Mouse (Mus musculus): Measurements from ENCODE around the gene Slc39a1. TPM values are rescaled to one million over a fixed set of nuclear protein-coding genes. Genes with fewer than 3 reads are reported as not detected.

Gene Slc39a1
- polyA plus RNA-seq, 1 experiment from 2014 or later = 46.8 TPM

DNA sequence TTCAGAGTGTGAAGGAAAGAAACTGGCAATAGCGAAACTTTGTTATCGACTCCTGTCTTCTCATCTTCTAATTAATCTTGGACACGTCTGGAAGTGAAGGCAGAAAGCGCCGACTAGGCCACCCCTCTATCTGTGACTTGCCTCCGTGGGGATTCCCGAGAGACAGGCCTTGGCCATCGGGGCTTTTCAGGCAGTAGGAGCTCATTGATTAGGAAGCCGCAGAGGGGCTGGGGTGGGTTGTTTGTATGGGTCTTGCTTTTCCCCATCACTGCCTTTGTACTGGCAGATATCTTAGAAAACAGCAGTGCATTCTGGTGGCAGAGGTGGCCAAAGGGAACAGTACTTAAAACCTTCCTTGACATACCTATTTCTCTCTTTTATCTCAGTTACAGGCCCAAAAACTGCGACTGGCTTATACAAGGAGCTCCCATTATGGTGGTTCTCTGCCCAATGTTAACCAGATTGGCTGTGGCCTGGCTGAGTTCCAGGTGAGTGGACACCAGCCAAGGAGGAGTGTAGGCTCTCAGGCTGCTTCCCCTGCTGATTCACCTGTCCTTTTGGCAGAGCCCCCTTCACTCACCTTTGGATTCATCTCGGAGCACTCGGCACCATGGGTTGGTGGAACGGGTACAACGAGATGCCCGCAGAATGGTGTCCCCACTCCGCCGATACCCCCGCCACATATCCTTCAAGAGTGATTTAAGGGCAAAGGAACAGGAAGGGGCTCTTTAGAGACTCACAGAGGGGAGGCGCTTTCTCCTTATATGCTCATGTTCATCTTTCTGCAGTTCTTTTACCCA lies 9.0 kb downstream of the Slc39a1 start:
- Histone ChIP-seq H3K27me3 (ENCODE audit: control insufficient read depth, insufficient read depth, low read depth, low read length) (no peaks in the 10 kb centered on the region), H3K4me2 (ENCODE audit: low read length) (no peak overlapping the region), H3K27ac (ENCODE audit: low read length) (no peak overlapping the region), H3K9ac (ENCODE audit: low read depth, low read length) (no peak overlapping the region), H3K4me1 (ENCODE audit: control insufficient read depth, insufficient read depth, low read length) (peaks cover 16% of the 10 kb centered on the region), H3K4me3 (ENCODE audit: low read depth, low read length) (no peak overlapping the region), H3K36me3 (ENCODE audit: control insufficient read depth, insufficient read depth, low read length) (peaks cover 30% of the 10 kb centered on the region), H3K9me3 (replicated peaks; ENCODE audit: control insufficient read depth, low read length, poor library complexity, severe bottlenecking) (no peaks in the 10 kb centered on the region)
- WGBS = 94% methylated on average over 19 of the region's 19 CpGs
- ATAC-seq = no peak

DNA sequence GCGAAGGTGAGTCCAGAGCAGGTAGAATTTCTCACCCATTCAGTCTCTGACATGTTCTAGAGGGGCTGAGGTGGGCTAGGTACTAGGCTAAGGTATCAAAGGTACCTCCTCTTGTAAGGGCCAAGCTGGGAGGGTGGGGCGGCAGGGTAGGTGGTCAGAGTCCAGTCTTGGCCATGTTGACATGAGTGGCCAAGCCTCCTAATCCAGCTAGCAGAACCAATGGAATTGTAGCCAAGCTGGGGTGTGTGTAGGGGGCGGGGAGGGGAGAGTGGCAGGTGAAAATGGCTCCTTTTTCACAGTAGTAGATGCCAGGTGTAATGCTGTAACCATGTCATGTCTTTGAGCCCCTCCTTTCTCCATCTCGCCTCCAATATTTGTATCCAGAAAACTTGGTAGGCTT lies 10.5 kb downstream of the Slc39a1 start:
- no peak overlapping the region for H3K9ac ChIP-seq (ENCODE audit: low read depth, low read length)
- H3K4me1 ChIP-seq (ENCODE audit: control insufficient read depth, insufficient read depth, low read length) = peaks cover 14% of the 10 kb centered on the region
- peaks cover 45% of the 10 kb centered on the region for H3K36me3 ChIP-seq (ENCODE audit: control insufficient read depth, insufficient read depth, low read length)
- ATAC-seq = no peak
- no peak overlapping the region for H3K4me3 ChIP-seq (ENCODE audit: low read depth, low read length)
- H3K27me3 ChIP-seq (ENCODE audit: control insufficient read depth, insufficient read depth, low read depth, low read length) = no peaks in the 10 kb centered on the region
- no peak overlapping the region for H3K4me2 ChIP-seq (ENCODE audit: low read length)
- H3K27ac ChIP-seq (ENCODE audit: low read length) = no peak overlapping the region
- H3K9me3 ChIP-seq (replicated peaks; ENCODE audit: control insufficient read depth, low read length, poor library complexity, severe bottlenecking) = no peaks in the 10 kb centered on the region
- WGBS = 92% methylated on average over 4 of the region's 4 CpGs

GRCm38 (mm10) chr3:90263121-90263771 lies 15.3 kb downstream of the Slc39a1 start:
- H3K36me3 ChIP-seq (ENCODE audit: control insufficient read depth, insufficient read depth, low read length) = peaks cover 48% of the 10 kb centered on the region
- no peaks in the 10 kb centered on the region for H3K9me3 ChIP-seq (replicated peaks; ENCODE audit: control insufficient read depth, low read length, poor library complexity, severe bottlenecking)
- 88% methylated on average over 5 of the region's 5 CpGs for WGBS
- H3K4me1 ChIP-seq (ENCODE audit: control insufficient read depth, insufficient read depth, low read length) = peaks cover 10% of the 10 kb centered on the region
- H3K4me2 ChIP-seq (ENCODE audit: low read length) = no peak overlapping the region
- H3K27ac ChIP-seq (ENCODE audit: low read length) = no peak overlapping the region
- ATAC-seq = no peak
- H3K27me3 ChIP-seq (ENCODE audit: control insufficient read depth, insufficient read depth, low read depth, low read length) = no peaks in the 10 kb centered on the region
- no peak overlapping the region for H3K9ac ChIP-seq (ENCODE audit: low read depth, low read length)
- no peak overlapping the region for H3K4me3 ChIP-seq (ENCODE audit: low read depth, low read length)

GRCm38 (mm10) chr3:90264687-90265033 lies 16.7 kb downstream of the Slc39a1 start:
- peak overlapping the region; percentile 88 for H3K4me3 ChIP-seq (ENCODE audit: low read depth, low read length)
- WGBS = 38% methylated on average over 10 of the region's 10 CpGs
- peak overlapping the region; percentile 80; the same call in 1 of the 2 replicates for H3K4me2 ChIP-seq (ENCODE audit: low read length)
- no peak for ATAC-seq
- peak overlapping the region; percentile 96; the same call in 1 of the 2 replicates for H3K27ac ChIP-seq (ENCODE audit: low read length)
- H3K27me3 ChIP-seq (ENCODE audit: control insufficient read depth, insufficient read depth, low read depth, low read length) = no peaks in the 10 kb centered on the region
- no peak overlapping the region for H3K9ac ChIP-seq (ENCODE audit: low read depth, low read length)
- peaks cover 37% of the 10 kb centered on the region for H3K36me3 ChIP-seq (ENCODE audit: control insufficient read depth, insufficient read depth, low read length)
- no peaks in the 10 kb centered on the region for H3K9me3 ChIP-seq (replicated peaks; ENCODE audit: control insufficient read depth, low read length, poor library complexity, severe bottlenecking)
- peaks cover 10% of the 10 kb centered on the region for H3K4me1 ChIP-seq (ENCODE audit: control insufficient read depth, insufficient read depth, low read length)

- Histone ChIP-seq H3K27ac (ENCODE audit: low read length) (peak within 1 kb of the TSS; percentile 96), H3K4me2 (ENCODE audit: low read length) (peak within 1 kb of the TSS; percentile 80), H3K9ac (ENCODE audit: low read depth, low read length) (peak within 1 kb of the TSS; percentile 89), H3K9me3 (replicated peaks; ENCODE audit: control insufficient read depth, low read length, poor library complexity, severe bottlenecking) (no peaks in the 10 kb centered on the region), H3K27me3 (ENCODE audit: control insufficient read depth, insufficient read depth, low read depth, low read length) (no peaks in the 10 kb centered on the region), H3K4me3 (ENCODE audit: low read depth, low read length) (peak within 1 kb of the TSS; percentile 88), H3K4me1 (ENCODE audit: control insufficient read depth, insufficient read depth, low read length) (peaks cover 10% of the 10 kb centered on the region), H3K36me3 (ENCODE audit: control insufficient read depth, insufficient read depth, low read length) (peaks cover 30% of the 10 kb centered on the region)
- 0% methylated on average over 49 of the region's 87 CpGs for whole genome bisulfite sequencing
- peak; percentile 88 for ATAC-seq
Measured at GRCm38 (mm10) chr3:90265034-90265931, 17.3 kb downstream of the Slc39a1 start, which contains the start of gene Dennd4b. TSS of gene Dennd4b (plus strand) at chr3:90265185.

DNA sequence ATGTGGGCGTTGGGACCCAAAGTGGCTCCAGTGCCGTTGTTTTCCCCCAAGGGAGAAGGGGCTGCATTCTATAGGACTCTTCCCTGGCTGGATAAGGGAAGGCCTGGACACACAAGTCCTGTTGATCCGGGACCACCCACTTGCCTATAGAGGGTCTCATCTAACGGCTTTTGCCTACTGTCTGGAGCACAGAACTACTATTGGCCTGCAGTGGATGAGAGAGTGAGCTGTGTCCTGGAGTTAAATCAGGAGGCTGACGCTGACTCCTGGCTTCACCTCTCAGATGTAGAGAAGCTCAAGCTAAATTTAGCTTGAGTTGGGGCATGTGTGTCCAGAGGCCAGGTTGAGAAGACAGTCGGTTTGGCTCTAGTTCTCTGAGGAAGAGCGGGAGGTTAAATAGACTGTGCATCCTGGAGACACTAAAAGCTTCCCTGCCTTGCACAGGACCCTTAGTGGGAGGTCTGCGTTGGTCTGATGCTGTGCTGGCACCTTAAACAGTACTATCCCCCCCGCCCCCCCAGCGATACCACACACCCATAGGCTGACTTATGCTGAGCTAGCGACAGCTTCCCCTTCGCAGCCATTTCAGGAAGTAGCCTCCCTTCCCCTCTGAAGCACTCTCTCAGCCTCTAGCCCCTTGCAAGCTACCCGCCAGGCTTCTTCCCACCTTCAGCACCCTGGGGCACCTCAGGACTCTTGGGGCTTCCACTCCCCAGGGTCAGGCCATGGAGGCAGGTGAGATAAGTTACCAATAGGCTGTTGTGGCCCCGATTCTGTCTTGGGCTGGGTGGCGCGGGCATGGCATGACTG lies 18.2 kb downstream of the Slc39a1 start:
- Histone ChIP-seq H3K27me3 (ENCODE audit: control insufficient read depth, insufficient read depth, low read depth, low read length) (no peaks in the 10 kb centered on the region), H3K27ac (ENCODE audit: low read length) (peak overlapping the region; percentile 96), H3K36me3 (ENCODE audit: control insufficient read depth, insufficient read depth, low read length) (peaks cover 25% of the 10 kb centered on the region), H3K4me3 (ENCODE audit: low read depth, low read length) (peak overlapping the region; percentile 88), H3K4me1 (ENCODE audit: control insufficient read depth, insufficient read depth, low read length) (peaks cover 10% of the 10 kb centered on the region), H3K4me2 (ENCODE audit: low read length) (peak overlapping the region; percentile 80), H3K9me3 (replicated peaks; ENCODE audit: control insufficient read depth, low read length, poor library complexity, severe bottlenecking) (no peaks in the 10 kb centered on the region), H3K9ac (ENCODE audit: low read depth, low read length) (peak overlapping the region; percentile 89)
- WGBS = 22% methylated on average over 15 of the region's 16 CpGs
- peak; percentile 52; the same call in 1 of the 2 replicates for ATAC-seq

DNA sequence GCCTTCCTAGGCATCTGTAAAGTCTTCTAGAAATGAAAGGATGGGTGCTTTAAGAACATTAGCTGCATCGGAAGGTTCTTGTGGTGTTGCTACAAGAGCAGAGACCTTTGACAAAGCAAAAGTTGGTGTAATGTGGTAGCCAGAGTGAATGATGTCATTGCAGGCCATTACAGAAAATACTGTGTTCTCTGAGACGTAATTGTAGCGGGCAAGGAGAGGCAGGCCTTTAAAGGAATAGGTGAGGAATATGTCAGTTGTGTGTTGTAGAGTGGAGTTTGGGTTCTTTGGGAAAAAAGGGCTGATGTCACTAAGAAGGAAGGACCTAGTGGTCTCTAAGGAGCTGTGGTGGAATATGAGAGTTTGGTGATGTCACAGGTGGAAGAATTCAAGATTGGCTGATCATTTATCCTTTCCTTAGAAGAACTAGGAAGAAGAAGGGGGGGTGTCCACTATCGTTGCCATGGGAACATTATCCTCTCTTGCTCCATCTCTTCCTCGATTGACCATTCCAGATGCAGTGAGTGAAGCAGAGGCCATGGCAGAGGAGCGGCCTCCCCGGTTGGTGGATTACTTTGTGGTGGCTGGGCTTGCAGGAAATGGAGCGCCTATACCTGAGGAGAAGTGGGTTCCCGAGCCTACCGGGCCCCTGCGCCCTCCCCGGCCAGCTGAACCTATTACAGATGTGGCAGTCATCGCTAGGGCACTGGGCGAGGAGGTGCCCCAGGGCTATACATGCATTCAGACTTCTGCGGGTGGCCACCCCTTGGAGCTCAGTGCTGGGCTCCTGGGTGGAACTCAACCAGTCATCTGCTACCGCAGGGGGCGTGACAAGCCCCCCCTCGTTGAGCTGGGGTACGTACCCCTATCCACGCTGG lies 19.2 kb downstream of the Slc39a1 start:
- Histone ChIP-seq H3K4me2 (ENCODE audit: low read length) (no peak overlapping the region), H3K4me1 (ENCODE audit: control insufficient read depth, insufficient read depth, low read length) (peaks cover 10% of the 10 kb centered on the region), H3K27ac (ENCODE audit: low read length) (no peak overlapping the region), H3K4me3 (ENCODE audit: low read depth, low read length) (no peak overlapping the region), H3K36me3 (ENCODE audit: control insufficient read depth, insufficient read depth, low read length) (peaks cover 16% of the 10 kb centered on the region), H3K9ac (ENCODE audit: low read depth, low read length) (no peak overlapping the region), H3K27me3 (ENCODE audit: control insufficient read depth, insufficient read depth, low read depth, low read length) (no peaks in the 10 kb centered on the region), H3K9me3 (replicated peaks; ENCODE audit: control insufficient read depth, low read length, poor library complexity, severe bottlenecking) (no peaks in the 10 kb centered on the region)
- 91% methylated on average over 20 of the region's 20 CpGs for WGBS
- no peak for ATAC-seq
